Mouse (Mus musculus) cerebellum, postnatal 36 days (tissue): ENCODE results near the gene Dip2c.

Experiments
- DNase-seq, 2 experiments: peaks; one replicate each; pipeline ENCODE4 v3.0.0; 2021 to 2022; ENCODE audit warnings: mixed read lengths in 2 of 2

Dip2c gene

GRCm38 (mm10) chr13:9683280-9683679 is 407.0 kb downstream of the Dip2c start:
- DNase-seq: no peak

GRCm38 (mm10) chr13:9684153-9684923 is 408.0 kb downstream of the Dip2c start:
- peak; percentile 54 to 62 for DNase-seq

GRCm38 (mm10) chr13:9686261-9686660 is 409.9 kb downstream of the Dip2c start:
- peak; percentile 26 to 33 for DNase-seq

- DNase-seq: peak; percentile 57 to 62
Measured at GRCm38 (mm10) chr13:9686765-9687164, 410.4 kb downstream of the Dip2c start.

- DNase-seq: no peak
Measured at GRCm38 (mm10) chr13:9689366-9689765, 413.0 kb downstream of the Dip2c start.

GRCm38 (mm10) chr13:9692876-9693275 is 416.5 kb downstream of the Dip2c start:
- no peak for DNase-seq

GRCm38 (mm10) chr13:9694651-9695050 is 418.3 kb downstream of the Dip2c start:
- DNase-seq: no peak

- DNase-seq: no peak
Measured at GRCm38 (mm10) chr13:9695403-9695802, 419.1 kb downstream of the Dip2c start.

GRCm38 (mm10) chr13:9695809-9696208 is 419.5 kb downstream of the Dip2c start:
- DNase-seq: no peak

- DNase-seq: no peak
Measured at GRCm38 (mm10) chr13:9697340-9697739, 421.0 kb downstream of the Dip2c start.

- DNase-seq: no peak
Measured at GRCm38 (mm10) chr13:9702615-9703235, 426.4 kb downstream of the Dip2c start.

- no peak for DNase-seq
Measured at GRCm38 (mm10) chr13:9706720-9707119, 430.4 kb downstream of the Dip2c start.

- no peak for DNase-seq
Measured at GRCm38 (mm10) chr13:9708433-9709240, 432.3 kb downstream of the Dip2c start.

GRCm38 (mm10) chr13:9712409-9712808 is 436.1 kb downstream of the Dip2c start:
- no peak for DNase-seq

GRCm38 (mm10) chr13:9712971-9713370 is 436.6 kb downstream of the Dip2c start:
- DNase-seq: no peak

GRCm38 (mm10) chr13:9713462-9714134 is 437.3 kb downstream of the Dip2c start:
- no peak for DNase-seq

- DNase-seq: no peak
Measured at GRCm38 (mm10) chr13:9715224-9715623, 438.9 kb downstream of the Dip2c start.
